Mouse (Mus musculus) ES-E14 (cell line): ENCODE data around the gene Ptdss2. TPM values are rescaled to one million over a fixed set of nuclear protein-coding genes. Genes with fewer than 3 reads are reported as not detected.

ENCODE experiments used
- DNase-seq: peaks from one replicate; pipeline ENCODE4 v3.0.0-alpha.2; 2013; ENCODE audit warnings: low read depth, low spot score
- H3K27ac ChIP-seq: 2 replicates; pipeline ENCODE4 v1.5.1; 2012; ENCODE audit warnings: low read depth, mild to moderate bottlenecking, low read length, moderate library complexity, mixed read lengths; ENCODE audit not compliant: poor library complexity, insufficient read depth, severe bottlenecking
- H3K36me3 ChIP-seq: 2 replicates; pipeline ENCODE4 v1.6.1; 2012; ENCODE audit warnings: mild to moderate bottlenecking, low read length, moderate library complexity, mixed read lengths; ENCODE audit not compliant: control insufficient read depth, poor library complexity, insufficient read depth, severe bottlenecking
- H3K4me1 ChIP-seq, 2 experiments: fragments of 150-350 bp in 1 of 2; sonication (generic) in 1 of 2; 2 replicates each; pipeline ENCODE4 v1.6.1; 2012; ENCODE audit warnings: low read length in 2 of 2, mild to moderate bottlenecking in 1 of 2, mixed read lengths in 1 of 2; ENCODE audit not compliant: control insufficient read depth in 2 of 2, insufficient read depth in 2 of 2, poor library complexity in 1 of 2
- H3K4me3 ChIP-seq, 2 experiments: fragments of 150-350 bp in 1 of 2; sonication (generic) in 1 of 2; 2 replicates each; pipeline ENCODE4 v1.5.1; 2012; ENCODE audit warnings: low read length in 2 of 2, low read depth in 1 of 2, mild to moderate bottlenecking in 1 of 2, mixed read lengths in 1 of 2; ENCODE audit not compliant: insufficient read depth in 1 of 2, poor library complexity in 1 of 2, severe bottlenecking in 1 of 2
- H3K9ac ChIP-seq: 2 replicates; pipeline ENCODE4 v1.6.1; 2012; ENCODE audit warnings: low read depth, mild to moderate bottlenecking, low read length, mixed read lengths; ENCODE audit not compliant: poor library complexity, insufficient read depth, severe bottlenecking
- H3K9me3 ChIP-seq: fragments of 150-350 bp; sonication (generic); 2 replicates; pipeline ENCODE4 v1.6.1; 2012; ENCODE audit warnings: low read depth, mild to moderate bottlenecking, low read length; ENCODE audit not compliant: control insufficient read depth, insufficient read depth
- CHD2 ChIP-seq: IDR thresholded peaks from 2 replicates; pipeline ENCODE4 v1.6.1; 2014; ENCODE audit warnings: mild to moderate bottlenecking, low read depth, low read length, inconsistent platforms
- HCFC1 ChIP-seq: IDR thresholded peaks from 2 replicates; pipeline ENCODE4 v1.6.1; 2012; ENCODE audit warnings: low read length, inconsistent platforms, borderline replicate concordance; ENCODE audit not compliant: insufficient read depth
- MAFK ChIP-seq: IDR thresholded peaks from 2 replicates; pipeline ENCODE4 v1.6.1; 2014; ENCODE audit warnings: mild to moderate bottlenecking, low read depth, low read length, inconsistent platforms; ENCODE audit not compliant: insufficient read depth
- ZC3H11A ChIP-seq: IDR thresholded peaks from 2 replicates; pipeline ENCODE4 v1.6.1; 2012; ENCODE audit warnings: low read depth, mild to moderate bottlenecking, inconsistent platforms, low read length, borderline replicate concordance
- ZNF384 ChIP-seq: IDR thresholded peaks from 2 replicates; pipeline ENCODE4 v1.6.1; 2012; ENCODE audit warnings: low read depth, low read length, inconsistent platforms
- in situ Hi-C, 2 experiments: fragments of 600-800 bp; cut with MboI; formaldehyde crosslinking; loops; one replicate each; pipeline ENCODE4 v1.15.1; 2025; ENCODE audit warnings: low sequenced_read_pairs in 2 of 2, inconsistent platforms in 1 of 2; ENCODE audit not compliant: unreplicated experiment in 2 of 2
- total RNA-seq: library from RNA; depleted of rRNA; stranded (reverse); fragments of 300-350 nt; gene quantifications from 2 replicates; pipeline ENCODE4 v1.2.3, GENCODE M21; 2012; rRNA removed

Gene Ptdss2
- total RNA-seq, 1 experiment = 65.1 TPM

DNA sequence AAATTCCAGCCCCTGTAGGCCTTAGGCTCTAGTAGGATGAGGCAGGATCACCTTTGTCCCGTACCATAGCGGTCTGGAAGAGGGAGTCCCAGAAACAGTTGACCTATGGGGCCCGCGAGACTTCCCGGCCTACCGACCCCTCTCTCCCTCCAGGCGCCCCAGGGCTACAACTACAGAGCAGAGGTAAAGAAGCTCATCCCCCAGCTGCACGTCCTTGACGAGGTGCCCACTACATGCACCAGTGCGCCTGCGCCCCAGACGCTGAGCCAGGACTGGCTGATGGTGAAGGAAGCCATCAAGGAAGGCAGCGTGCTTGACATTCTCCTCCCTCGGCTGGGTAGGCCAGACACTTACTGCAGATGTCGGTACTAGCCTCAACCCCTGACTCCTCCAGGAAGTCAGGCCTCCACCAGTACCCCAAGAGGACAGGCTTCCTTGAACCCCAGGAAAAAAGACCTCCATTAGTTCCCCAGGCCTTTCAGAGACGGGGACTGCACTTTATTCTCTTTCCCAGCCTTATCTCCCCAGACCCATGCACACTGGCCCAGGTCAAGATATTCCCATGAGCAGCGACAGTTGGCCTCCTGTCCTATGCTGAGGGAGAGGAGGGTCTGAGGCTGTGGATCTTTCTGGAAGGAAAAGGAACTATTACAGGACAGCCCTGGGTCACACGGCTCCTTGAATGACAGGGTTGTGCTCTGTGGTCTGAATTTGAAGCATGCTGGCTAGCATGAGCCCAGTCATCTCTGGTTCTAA lies 84.2 kb downstream of the Ptdss2 start:
- no peaks in the 10 kb centered on the region for H3K9me3 ChIP-seq
- TF ChIP-seq ZNF384 (no peak), CHD2 (no peak), HCFC1 (no peak), ZC3H11A (no peak), MAFK (no peak)
- in situ Hi-C loops = no loop called here

More for the DNA sequence above, 84.2 kb downstream of the Ptdss2 start:
- DNase-seq = no peak
- H3K9ac ChIP-seq = no peak overlapping the region
- no peak overlapping the region for H3K4me3 ChIP-seq
- H3K4me1 ChIP-seq = no peaks in the 10 kb centered on the region
- H3K27ac ChIP-seq = no peak overlapping the region
- H3K36me3 ChIP-seq = no peaks in the 10 kb centered on the region

Other genes starting within 250 kb of the Ptdss2 start
- gene Psmd13, start 240.4 kb upstream of the Ptdss2 start, total RNA-seq = 164 and 199 TPM in 2 replicates
- gene Sirt3, start 240.1 kb upstream of the Ptdss2 start, total RNA-seq = 18.2 and 26.3 TPM in 2 replicates
- gene Cox8b, start 221.9 kb upstream of the Ptdss2 start, total RNA-seq = not detected in 2 replicates
- 0.27 and 0.74 TPM in 2 replicates for gene Nlrp6, start 201.5 kb upstream of the Ptdss2 start, total RNA-seq
- gene Pgghg, start 181.0 kb upstream of the Ptdss2 start, total RNA-seq = 10.0 and 12.5 TPM in 2 replicates
- gene Ifitm5, start 172.1 kb upstream of the Ptdss2 start, total RNA-seq = 7.7 and 18.6 TPM in 2 replicates
- gene Gm45717, start 166.4 kb upstream of the Ptdss2 start, total RNA-seq = not detected in 2 replicates
- gene Ifitm2, start 166.4 kb upstream of the Ptdss2 start, total RNA-seq = 679 and 1,158 TPM in 2 replicates
- 274 and 585 TPM in 2 replicates for gene Ifitm1, start 155.2 kb upstream of the Ptdss2 start, total RNA-seq
- 353 and 601 TPM in 2 replicates for gene Ifitm3, start 111.6 kb upstream of the Ptdss2 start, total RNA-seq
- gene Ifitm6, start 104.5 kb upstream of the Ptdss2 start, total RNA-seq = 0.36 TPM in 1 of 2 replicates, not detected in the other
- gene Gm17387, start 93.3 kb upstream of the Ptdss2 start, total RNA-seq = not detected in 2 replicates
- 31.1 and 78.3 TPM in 2 replicates for gene B4galnt4, start 61.3 kb upstream of the Ptdss2 start, total RNA-seq
- 8.0 and 12.2 TPM in 2 replicates for gene Pkp3, start 44.2 kb upstream of the Ptdss2 start, total RNA-seq
- 18.2 and 56.2 TPM in 2 replicates for gene Sigirr, start 21.8 kb upstream of the Ptdss2 start, total RNA-seq
- gene Ano9, start 4.6 kb upstream of the Ptdss2 start, total RNA-seq = 26.4 and 102 TPM in 2 replicates
- 61.9 and 70.3 TPM in 2 replicates for gene Rnh1, start 50.5 kb downstream of the Ptdss2 start, total RNA-seq
- 130 and 133 TPM in 2 replicates for gene Hras, start 71.6 kb downstream of the Ptdss2 start, total RNA-seq
- gene Lrrc56, start 71.8 kb downstream of the Ptdss2 start, total RNA-seq = 3.3 and 3.9 TPM in 2 replicates
- gene Lmntd2, start 91.7 kb downstream of the Ptdss2 start, total RNA-seq = 4.0 and 6.4 TPM in 2 replicates
- gene Rassf7, start 93.5 kb downstream of the Ptdss2 start, total RNA-seq = 32.2 and 44.3 TPM in 2 replicates
- 101 and 107 TPM in 2 replicates for gene Phrf1, start 106.4 kb downstream of the Ptdss2 start, total RNA-seq
- gene Irf7, start 144.1 kb downstream of the Ptdss2 start, total RNA-seq = 0.58 and 0.67 TPM in 2 replicates
- 0.13 and 0.26 TPM in 2 replicates for gene Cdhr5, start 154.4 kb downstream of the Ptdss2 start, total RNA-seq
- gene Sct, start 156.8 kb downstream of the Ptdss2 start, total RNA-seq = 12.0 and 31.9 TPM in 2 replicates
- 0.76 and 0.95 TPM in 2 replicates for gene Drd4, start 169.6 kb downstream of the Ptdss2 start, total RNA-seq
- gene Deaf1, start 205.3 kb downstream of the Ptdss2 start, total RNA-seq = 23.7 and 31.1 TPM in 2 replicates
- gene Tmem80, start 205.4 kb downstream of the Ptdss2 start, total RNA-seq = 7.3 and 9.7 TPM in 2 replicates
- gene Eps8l2, start 216.5 kb downstream of the Ptdss2 start, total RNA-seq = 9.7 and 10.4 TPM in 2 replicates